Mouse (Mus musculus): ENCODE data around the gene Galnt14. TPM values are rescaled to one million over a fixed set of nuclear protein-coding genes. Genes with fewer than 3 reads are reported as not detected.

Galnt14 gene
- total RNA-seq, 1 experiment from 2014 or later = not detected

Other genes with a start within 250 kb of the Galnt14 start
- 4.0 and 5.8 TPM in 2 replicates for gene Ehd3, start 93.7 kb upstream of the Galnt14 start, total RNA-seq (2017)
- 5.1 and 9.1 TPM in 2 replicates for gene Xdh, start 239.7 kb upstream of the Galnt14 start, total RNA-seq (2017)

Data from common myeloid progenitor, adult 5-6 weeks (primary cell).